Mouse (Mus musculus) midbrain, embryonic 11.5 days (tissue): ENCODE measurements around the gene Olfr1507. TPM values are rescaled to one million over a fixed set of nuclear protein-coding genes. Genes with fewer than 3 reads are reported as not detected.

Experiments used
- polyA plus RNA-seq: library from polyadenylated mRNA; unstranded; fragments of >200 nt; fragmentation: Nextera tagmentation; extraction: Ambion mirVana; gene quantifications from 2 replicates; pipeline ENCODE4 v1.2.1, GENCODE M21; 2014

Olfr1507 gene
- polyA plus RNA-seq, 1 experiment from 2014 or later = not detected

Other genes starting within 250 kb of the Olfr1507 start
- 46.7 and 52.5 TPM in 2 replicates for gene Chd8, start 238.0 kb downstream of the Olfr1507 start, polyA plus RNA-seq
- gene Tox4, start 216.6 kb downstream of the Olfr1507 start, polyA plus RNA-seq = 50.6 and 51.2 TPM in 2 replicates
- gene Rab2b, start 216.2 kb downstream of the Olfr1507 start, polyA plus RNA-seq = 39.1 and 41.9 TPM in 2 replicates
- 48.2 and 52.2 TPM in 2 replicates for gene Mettl3, start 190.6 kb downstream of the Olfr1507 start, polyA plus RNA-seq
- 57.4 and 65.1 TPM in 2 replicates for gene Sall2, start 167.0 kb downstream of the Olfr1507 start, polyA plus RNA-seq
- gene Olfr1513, start 139.3 kb downstream of the Olfr1507 start, polyA plus RNA-seq = not detected in 2 replicates
- gene Olfr1512, start 116.6 kb downstream of the Olfr1507 start, polyA plus RNA-seq = not detected in 2 replicates
- gene Olfr1511, start 98.4 kb downstream of the Olfr1507 start, polyA plus RNA-seq = not detected in 2 replicates
- not detected in 2 replicates for gene Olfr1510, start 81.4 kb downstream of the Olfr1507 start, polyA plus RNA-seq
- not detected in 2 replicates for gene Olfr1509, start 52.8 kb downstream of the Olfr1507 start, polyA plus RNA-seq
- gene Olfr1508, start 28.3 kb downstream of the Olfr1507 start, polyA plus RNA-seq = not detected in 2 replicates